Mouse (Mus musculus) MEL (cell line): Measurements from ENCODE around the gene Slc16a12. TPM values are rescaled to one million over a fixed set of nuclear protein-coding genes. Genes with fewer than 3 reads are reported as not detected.

Experiments
- DNase-seq: peaks from one replicate; pipeline ENCODE4 v3.0.0; 2011; ENCODE audit warnings: low read depth, low spot score
- H3K27ac ChIP-seq: 2 replicates; pipeline ENCODE4 v1.5.1; 2012; ENCODE audit warnings: low read depth, mild to moderate bottlenecking, control low read depth, low read length, moderate library complexity; ENCODE audit not compliant: control insufficient read depth
- H3K27me3 ChIP-seq, 2 experiments: fragments of 150-350 bp in 1 of 2; sonication (generic) in 1 of 2; 2 replicates each; pipeline ENCODE4 v1.6.1; 2012; ENCODE audit warnings: low read length in 2 of 2, mild to moderate bottlenecking in 2 of 2, improper control_type of control experiment in 1 of 2, moderate library complexity in 1 of 2; ENCODE audit not compliant: insufficient read depth in 2 of 2, control insufficient read depth in 1 of 2
- H3K36me3 ChIP-seq, 2 experiments: 2 replicates each; pipeline ENCODE4 v1.6.1; 2012 to 2014; ENCODE audit warnings: low read length in 2 of 2, improper control_type of control experiment in 1 of 2, inconsistent platforms in 1 of 2, mild to moderate bottlenecking in 1 of 2; ENCODE audit not compliant: insufficient read depth in 2 of 2, control insufficient read depth in 1 of 2
- H3K4me1 ChIP-seq, 2 experiments: fragments of 150-350 bp in 1 of 2; sonication (generic) in 1 of 2; 2 replicates each; pipeline ENCODE4 v1.6.1; 2012; ENCODE audit warnings: low read length in 2 of 2, improper control_type of control experiment in 1 of 2, mild to moderate bottlenecking in 1 of 2; ENCODE audit not compliant: insufficient read depth in 2 of 2, control insufficient read depth in 1 of 2
- H3K4me3 ChIP-seq, 2 experiments: fragments of 150-350 bp in 1 of 2; sonication (generic) in 1 of 2; 2 replicates each; pipeline ENCODE4 v1.5.1; 2012; ENCODE audit warnings: low read depth in 2 of 2, low read length in 2 of 2, mild to moderate bottlenecking in 2 of 2, moderate library complexity in 2 of 2, control low read depth in 1 of 2, improper control_type of control experiment in 1 of 2; ENCODE audit not compliant: control insufficient read depth in 1 of 2, insufficient read depth in 1 of 2
- H3K79me2 ChIP-seq: 2 replicates; pipeline ENCODE4 v1.6.1; 2012; ENCODE audit warnings: mild to moderate bottlenecking, low read length, moderate library complexity; ENCODE audit not compliant: control insufficient read depth, poor library complexity, insufficient read depth
- H3K9ac ChIP-seq: 2 replicates; pipeline ENCODE4 v1.6.1; 2012; ENCODE audit warnings: low read depth, mild to moderate bottlenecking, control low read depth, low read length, moderate library complexity; ENCODE audit not compliant: control insufficient read depth, poor library complexity, severe bottlenecking
- H3K9me3 ChIP-seq: fragments of 150-350 bp; sonication (generic); replicated peaks from 2 replicates; pipeline ENCODE4 v1.6.1; 2012; ENCODE audit warnings: mild to moderate bottlenecking, low read length, improper control_type of control experiment, moderate library complexity; ENCODE audit not compliant: insufficient read depth
- BHLHE40 ChIP-seq: IDR thresholded peaks from 2 replicates; pipeline ENCODE4 v1.6.1; 2012; ENCODE audit warnings: low read depth, mild to moderate bottlenecking, inconsistent platforms, low read length, improper control_type of control experiment, borderline replicate concordance
- E2F4 ChIP-seq: IDR thresholded peaks from 2 replicates; pipeline ENCODE4 v1.6.1; 2011; ENCODE audit warnings: low read depth, low read length, improper control_type of control experiment, borderline replicate concordance
- ELF1 ChIP-seq: IDR thresholded peaks from 2 replicates; pipeline ENCODE4 v1.6.1; 2014; ENCODE audit warnings: low read depth, mild to moderate bottlenecking, inconsistent platforms, low read length, improper control_type of control experiment, moderate library complexity
- EP300 ChIP-seq, 2 experiments: IDR thresholded peaks; 2 replicates each; pipeline ENCODE4 v1.6.1; 2011; ENCODE audit warnings: improper control_type of control experiment in 2 of 2, low read length in 2 of 2, low read depth in 1 of 2, mild to moderate bottlenecking in 1 of 2
- GABPA ChIP-seq: IDR thresholded peaks from 2 replicates; pipeline ENCODE4 v1.6.1; 2012; ENCODE audit warnings: low read depth, mild to moderate bottlenecking, inconsistent platforms, low read length, improper control_type of control experiment, moderate library complexity
- GATA1 ChIP-seq: IDR thresholded peaks from 2 replicates; pipeline ENCODE4 v1.6.1; 2011; ENCODE audit warnings: low read depth, low read length, improper control_type of control experiment
- HCFC1 ChIP-seq: IDR thresholded peaks from 2 replicates; pipeline ENCODE4 v1.6.1; 2012; ENCODE audit warnings: low read depth, mild to moderate bottlenecking, inconsistent platforms, low read length, improper control_type of control experiment, moderate library complexity
- MAX ChIP-seq: IDR thresholded peaks from 2 replicates; pipeline ENCODE4 v1.6.1; 2011; ENCODE audit warnings: low read length, improper control_type of control experiment
- MAZ ChIP-seq: IDR thresholded peaks from 2 replicates; pipeline ENCODE4 v1.6.1; 2012; ENCODE audit warnings: low read depth, mild to moderate bottlenecking, inconsistent platforms, low read length, improper control_type of control experiment
- MEF2A ChIP-seq: IDR thresholded peaks from 2 replicates; pipeline ENCODE4 v1.6.1; 2014; ENCODE audit warnings: low read depth, mild to moderate bottlenecking, inconsistent platforms, low read length, improper control_type of control experiment; ENCODE audit not compliant: poor library complexity, insufficient replicate concordance, severe bottlenecking; ENCODE audit errors: extremely low read depth
- MXI1 ChIP-seq: IDR thresholded peaks from 2 replicates; pipeline ENCODE4 v1.6.1; 2011; ENCODE audit warnings: mild to moderate bottlenecking, low read depth, low read length, improper control_type of control experiment
- NRF1 ChIP-seq: IDR thresholded peaks from 2 replicates; pipeline ENCODE4 v1.6.1; 2014; ENCODE audit warnings: low read depth, mild to moderate bottlenecking, inconsistent platforms, low read length, improper control_type of control experiment, moderate library complexity; ENCODE audit not compliant: poor library complexity, insufficient read depth, severe bottlenecking
- RCOR1 ChIP-seq: IDR thresholded peaks from 2 replicates; pipeline ENCODE4 v1.6.1; 2012; ENCODE audit warnings: low read depth, mild to moderate bottlenecking, inconsistent platforms, low read length, improper control_type of control experiment
- SIN3A ChIP-seq: IDR thresholded peaks from 2 replicates; pipeline ENCODE4 v1.6.1; 2012; ENCODE audit warnings: low read length, improper control_type of control experiment, inconsistent platforms
- SMC3 ChIP-seq: IDR thresholded peaks from 2 replicates; pipeline ENCODE4 v1.6.1; 2011; ENCODE audit warnings: low read depth, low read length, improper control_type of control experiment
- TBP ChIP-seq: IDR thresholded peaks from 2 replicates; pipeline ENCODE4 v1.8.0; 2011; ENCODE audit warnings: low read depth, low read length, improper control_type of control experiment
- TCF12 ChIP-seq: IDR thresholded peaks from 2 replicates; pipeline ENCODE4 v1.6.1; 2014; ENCODE audit warnings: low read depth, mild to moderate bottlenecking, inconsistent platforms, low read length, improper control_type of control experiment, moderate library complexity
- ZMIZ1 ChIP-seq: IDR thresholded peaks from 2 replicates; pipeline ENCODE4 v1.6.1; 2012; ENCODE audit warnings: low read depth, mild to moderate bottlenecking, inconsistent platforms, low read length, improper control_type of control experiment, moderate library complexity
- polyA plus RNA-seq, 2 experiments: library from polyadenylated mRNA; stranded (reverse) in 1 of 2; unstranded in 1 of 2; fragments of >175 nt in 1 of 2; fragments of >200 nt in 1 of 2; gene quantifications; 2 replicates each; pipeline versions ENCODE4 v1.2.1 to v1.2.4; 2012; ENCODE audit warnings: low replicate concordance in 2 of 2, low read depth in 1 of 2; ENCODE audit not compliant: insufficient read length in 2 of 2, insufficient read depth in 1 of 2, missing spikeins in 1 of 2
- total RNA-seq: library from RNA; depleted of rRNA; stranded (reverse); fragments of 300-350 nt; gene quantifications from 2 replicates; pipeline ENCODE4 v1.2.3, GENCODE M21; 2012

Gene Slc16a12
- total and polyA plus RNA-seq, 3 experiments = 0.06 TPM; not detected in 2

DNA sequence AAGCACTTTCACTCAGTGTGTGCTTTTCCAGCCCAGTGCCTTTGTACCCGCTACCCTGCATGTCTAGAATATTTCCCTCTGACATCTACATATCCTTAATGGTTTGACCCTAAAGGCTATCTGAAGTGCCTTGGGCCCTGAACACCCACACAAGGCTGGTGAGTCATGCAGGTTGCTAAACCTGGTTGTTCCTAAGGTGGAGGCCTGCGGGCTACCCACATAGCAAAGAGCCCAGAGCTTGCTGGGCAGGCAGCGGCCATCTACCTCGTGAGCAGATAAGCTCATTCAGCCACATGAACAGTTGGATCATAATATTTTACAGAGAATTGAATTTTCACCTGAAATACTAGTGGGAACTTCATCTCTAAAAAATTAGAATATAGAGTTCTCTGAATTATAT lies 11.2 kb downstream of the Slc16a12 start:
- TF ChIP-seq SMC3 (no peak), GABPA (no peak)
- Histone ChIP-seq H3K9me3 (no peaks in the 10 kb centered on the region), H3K4me3 (no peak overlapping the region), H3K79me2 (no peaks in the 10 kb centered on the region), H3K36me3 (no peaks in the 10 kb centered on the region), H3K9ac (no peak overlapping the region), H3K4me1 (no peaks in the 10 kb centered on the region), H3K27ac (no peak overlapping the region), H3K27me3 (no peaks in the 10 kb centered on the region; a peak in 1 of 4 replicates)
- DNase-seq = no peak

DNA sequence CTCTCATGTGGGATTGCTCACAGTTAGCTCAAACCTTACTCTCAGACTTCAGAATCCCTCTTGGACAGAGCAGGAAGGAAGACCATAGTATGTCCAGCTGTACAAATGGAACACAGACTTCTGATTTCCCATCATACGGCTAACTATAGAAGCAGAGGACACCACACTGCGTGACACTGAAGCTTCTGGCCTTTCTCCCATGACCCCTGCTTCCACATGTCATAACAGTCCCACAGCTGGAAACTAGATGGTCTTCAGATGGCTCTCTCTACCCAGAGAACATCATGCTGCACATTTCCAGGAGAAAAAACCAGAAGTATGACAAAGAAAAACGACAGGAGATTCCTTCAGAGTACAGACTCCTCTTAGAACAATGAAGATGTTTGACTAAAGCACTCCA lies 14.1 kb downstream of the Slc16a12 start:
- Histone ChIP-seq H3K9ac (no peak overlapping the region), H3K79me2 (no peaks in the 10 kb centered on the region), H3K36me3 (no peaks in the 10 kb centered on the region), H3K27ac (no peak overlapping the region), H3K9me3 (no peaks in the 10 kb centered on the region), H3K4me1 (no peaks in the 10 kb centered on the region), H3K4me3 (no peak overlapping the region), H3K27me3 (no peaks in the 10 kb centered on the region)
- TF ChIP-seq GABPA (no peak), MEF2A (no peak), ZMIZ1 (no peak), NRF1 (no peak)
- no peak for DNase-seq

DNA sequence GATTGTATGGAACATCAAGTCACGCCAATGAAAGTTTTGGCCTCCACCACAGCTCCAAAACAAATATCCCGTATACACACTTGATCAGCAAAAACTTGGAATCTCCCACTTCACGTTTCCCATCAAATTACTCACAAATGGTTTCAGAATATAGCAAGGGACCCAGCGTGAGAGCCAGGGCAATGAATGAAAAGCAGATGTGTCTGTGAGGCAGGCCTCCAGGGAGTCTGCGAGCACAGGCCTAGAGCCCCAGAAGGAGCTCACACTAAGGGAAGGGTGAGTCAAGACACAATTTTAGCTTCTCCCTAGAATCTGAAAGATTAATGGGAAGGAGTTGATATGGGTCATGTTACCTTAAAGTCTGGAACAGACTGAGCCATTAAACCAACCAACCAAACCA lies 15.7 kb downstream of the Slc16a12 start:
- TF ChIP-seq TBP (no peak), MAZ (no peak), MAX (no peak), HCFC1 (no peak), SMC3 (no peak), ELF1 (no peak), BHLHE40 (no peak), TCF12 (no peak), GABPA (no peak), MEF2A (no peak), GATA1 (no peak), RCOR1 (no peak), SIN3A (no peak), MXI1 (no peak), EP300 (IDR thresholded peaks at IDR 0.05; ENCODE audit: low read depth in 1 of 2, low read length in 2 of 2) (no peak), E2F4 (no peak)
- TF ChIP-seq, all 39 proteins: peak for 0
- H3K36me3 ChIP-seq = no peaks in the 10 kb centered on the region
- H3K79me2 ChIP-seq = no peaks in the 10 kb centered on the region
- H3K27me3 ChIP-seq = no peaks in the 10 kb centered on the region
- H3K4me3 ChIP-seq = no peak overlapping the region
- no peaks in the 10 kb centered on the region for H3K9me3 ChIP-seq
- no peaks in the 10 kb centered on the region for H3K4me1 ChIP-seq
- DNase-seq = no peak
- H3K9ac ChIP-seq = no peak overlapping the region
- no peak overlapping the region for H3K27ac ChIP-seq
